Mouse (Mus musculus) CD4-positive, CD25-positive, alpha-beta regulatory T cell (primary cell): ENCODE data around the gene Smim13. TPM values are rescaled to one million over a fixed set of nuclear protein-coding genes. Genes with fewer than 3 reads are reported as not detected.

ENCODE experiments used
- polyA plus RNA-seq: library from polyadenylated mRNA; unstranded; fragments of 100-300 nt; shearing (Covaris generic); gene quantifications from one replicate; pipeline ENCODE4 v1.2.1, GENCODE M21; 2017

The Smim13 gene
- polyA plus RNA-seq: 9.8 TPM

DNA sequence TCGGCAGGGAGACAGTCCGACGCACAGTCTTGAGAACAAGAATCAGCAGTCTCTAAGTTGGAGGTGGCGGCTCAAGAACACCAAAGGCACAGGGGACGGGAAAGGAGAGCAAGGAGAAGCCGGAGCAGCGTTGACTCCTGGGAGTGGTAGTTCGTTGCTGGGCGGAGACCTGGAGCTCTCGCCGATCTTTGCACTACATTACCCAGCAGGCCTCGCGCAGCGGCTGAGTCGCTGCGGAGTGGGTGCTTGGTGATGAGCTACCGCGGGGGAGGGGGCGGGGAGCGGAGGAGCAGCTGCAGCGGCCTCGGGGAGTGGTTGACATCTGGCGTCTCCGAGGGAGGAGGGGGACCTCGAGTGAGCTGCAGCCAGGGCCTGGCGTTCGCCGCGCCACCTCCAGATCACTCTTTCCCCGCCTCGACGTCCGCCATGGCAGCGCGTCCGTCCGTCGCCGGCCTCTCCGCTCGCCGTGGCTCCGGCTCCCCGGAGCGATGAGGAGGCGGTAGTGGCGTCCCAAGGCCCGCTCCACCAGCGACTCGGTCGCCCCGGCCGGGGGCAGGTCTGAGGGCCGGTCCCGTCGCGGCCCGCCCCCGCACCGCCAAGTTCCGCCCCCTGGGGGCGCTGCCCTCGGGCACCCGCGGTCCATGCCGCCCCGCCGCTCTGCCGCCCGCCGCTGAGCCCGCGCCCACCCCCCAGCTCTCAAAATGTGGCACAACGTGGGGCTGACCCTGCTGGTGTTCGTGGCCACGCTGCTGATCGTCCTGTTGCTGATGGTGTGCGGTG is at the start of gene Smim13:
Gene Smim13 (plus strand): TSS at position 307 of the 780 bp plus-strand sequence.

GRCm38 (mm10) chr13:41220304-41220834 is 29.3 kb upstream of the Smim13 start, which contains the start of gene Elovl2:
TSS of gene Elovl2 (minus strand) at chr13:41220405.

GRCm38 (mm10) chr13:41273927-41274650 is 24.4 kb downstream of the Smim13 start, which contains the start of gene Gm17364:
TSS of gene Gm17364 (minus strand) at chr13:41273977.

Other genes starting within 250 kb of the Smim13 start
- 101 TPM for gene Pak1ip1, start 248.8 kb upstream of the Smim13 start, polyA plus RNA-seq
- 163 TPM for gene Tmem14c, start 233.6 kb upstream of the Smim13 start, polyA plus RNA-seq
- gene Mak, start 170.1 kb upstream of the Smim13 start, polyA plus RNA-seq: not detected
- gene Gcm2, start 138.8 kb upstream of the Smim13 start, polyA plus RNA-seq: 0.13 TPM
- not detected for gene Sycp2l, start 135.5 kb upstream of the Smim13 start, polyA plus RNA-seq
- not detected for gene Elovl2, start 29.4 kb upstream of the Smim13 start, polyA plus RNA-seq
- not detected for gene Gm17364, start 24.1 kb downstream of the Smim13 start, polyA plus RNA-seq
- 129 TPM for gene Nedd9, start 237.5 kb downstream of the Smim13 start, polyA plus RNA-seq